Mouse (Mus musculus): ENCODE results near the gene B4galt4.

DNA sequence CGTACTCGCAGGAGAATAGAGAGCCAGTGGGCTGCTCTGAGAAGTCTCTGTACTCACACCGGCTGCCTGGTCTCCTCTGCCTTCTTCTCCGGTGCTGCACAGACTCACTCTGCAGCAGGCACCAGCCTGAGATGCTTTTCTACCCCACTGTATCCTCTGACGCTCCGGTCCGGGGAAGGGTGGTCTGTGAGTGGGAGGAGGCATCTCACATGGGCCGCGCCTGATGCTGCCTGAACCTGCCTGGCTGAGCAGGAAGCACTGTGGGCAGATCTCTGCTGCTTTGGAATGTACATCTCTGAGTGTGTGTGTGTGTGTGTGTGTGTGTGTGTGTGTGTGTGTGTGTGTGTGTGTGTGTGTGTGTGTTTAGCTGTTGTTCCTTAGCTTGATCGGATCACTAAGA is 58.0 kb downstream of the B4galt4 start, which contains the start of gene Upk1b:
- no peak for TF ChIP-seq CTCF (conservative IDR thresholded peaks at IDR 0.05; ENCODE audit: low read length)
- TF ChIP-seq NANOG (IDR thresholded peaks at IDR 0.05; ENCODE audit: borderline replicate concordance, low read length): no peak

All from E14TG2a.4 (cell line).